Mouse (Mus musculus) liver, postnatal 0 days (tissue): ENCODE results near the gene Aph1a.

Experiments used
- CTCF ChIP-seq: sonication (generic); IDR thresholded peaks from 2 replicates; pipeline ENCODE4 v1.5.1; 2016; ENCODE audit warnings: antibody characterized with exemption, low read depth
- EP300 ChIP-seq: IDR thresholded peaks from 2 replicates; pipeline ENCODE4 v1.6.1; 2016; ENCODE audit warnings: antibody characterized with exemption, low read depth, mild to moderate bottlenecking

DNA sequence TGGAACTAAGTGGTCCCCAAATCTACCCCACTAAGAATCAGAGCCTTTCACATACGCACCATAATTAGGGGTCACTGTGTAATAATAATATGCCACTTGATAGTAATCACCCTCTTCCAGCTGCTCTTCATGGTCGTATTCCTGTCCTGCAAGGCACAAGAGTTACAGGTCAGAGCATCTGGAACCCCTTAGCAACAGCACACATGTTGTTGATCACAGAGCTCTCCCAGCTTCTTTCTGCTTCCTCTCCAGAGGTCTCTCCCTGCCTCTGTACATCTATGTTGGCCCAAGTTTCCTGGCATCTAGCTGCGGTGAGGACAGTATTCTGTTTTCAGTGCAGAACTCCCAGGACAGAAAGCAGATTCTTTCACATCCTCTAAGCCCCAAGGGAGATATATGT lies 4.1 kb upstream of the Aph1a start:
- TF ChIP-seq EP300 (no peak), CTCF (no peak)
